Mouse (Mus musculus): Measurements from ENCODE around the gene Gm9945. TPM values are rescaled to one million over a fixed set of nuclear protein-coding genes. Genes with fewer than 3 reads are reported as not detected.

Gm9945 gene
- polyA plus RNA-seq, 1 experiment from 2014 or later, result not detected

DNA sequence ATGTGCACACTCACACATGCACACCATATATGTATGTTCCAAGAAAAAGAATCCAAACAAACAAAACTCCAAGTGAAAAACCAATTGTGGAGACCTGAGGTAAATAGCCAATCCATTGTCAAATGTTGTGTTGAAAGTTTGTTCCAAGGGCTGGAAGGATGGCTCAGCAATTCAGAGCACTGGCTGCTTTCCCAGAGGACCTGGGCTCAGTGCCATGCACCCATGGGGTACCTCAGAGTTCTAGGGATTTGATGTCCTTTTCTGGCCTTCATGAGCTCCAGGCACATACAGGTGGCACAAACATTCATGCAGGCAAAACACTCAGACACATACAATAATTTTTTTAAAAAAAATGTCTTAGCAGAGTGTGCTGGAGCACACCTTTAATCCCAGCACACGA is 31.4 kb upstream of the Gm9945 start:
- Histone ChIP-seq H3K4me2 (replicated peaks) (no peak overlapping the region), H3K4me1 (replicated peaks) (peaks cover 11% of the 10 kb centered on the region; the same call in 1 of the 2 replicates), H3K27me3 (replicated peaks) (no peaks in the 10 kb centered on the region), H3K4me3 (replicated peaks) (no peak overlapping the region), H3K36me3 (no peaks in the 10 kb centered on the region), H3K9ac (no peak overlapping the region), H3K27ac (no peak overlapping the region), H3K9me3 (no peaks in the 10 kb centered on the region)
- ATAC-seq, result no peak
- 81% methylated on average over 1 of the region's 1 CpGs for WGBS

DNA sequence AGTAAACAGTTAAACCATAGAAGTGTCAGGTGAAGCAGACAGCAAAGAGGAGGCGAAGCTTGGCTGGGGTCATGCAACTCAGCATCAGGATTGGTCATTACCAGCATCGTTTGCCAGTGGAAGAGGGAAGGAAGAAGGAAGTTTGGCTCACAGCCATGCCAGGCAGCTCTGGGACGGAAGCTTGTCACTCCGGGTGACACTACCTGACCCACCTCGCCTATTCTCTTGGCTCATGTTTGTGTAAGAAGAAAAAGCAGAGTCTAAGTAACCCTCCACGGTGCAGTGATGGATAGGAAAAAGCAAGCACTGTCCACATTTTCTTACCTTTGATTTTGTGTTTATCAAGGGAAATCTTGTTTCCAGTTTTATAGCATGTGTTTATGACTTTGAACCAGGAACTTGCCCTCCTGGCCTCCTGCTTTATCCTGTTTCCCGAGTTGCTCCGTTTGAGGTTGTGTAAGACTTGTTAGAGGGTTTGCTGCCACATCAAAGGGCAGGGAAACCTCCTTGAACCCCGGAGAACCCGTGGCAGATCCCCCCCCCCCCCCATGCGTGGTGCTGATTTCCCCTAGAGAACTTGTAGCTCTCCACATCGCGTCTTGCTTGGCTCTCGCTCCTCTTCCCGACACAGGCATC is 29.8 kb upstream of the Gm9945 start:
- no peaks in the 10 kb centered on the region for H3K27me3 ChIP-seq (replicated peaks)
- H3K27ac ChIP-seq, result peak overlapping the region; percentile 67; the same call in 1 of the 2 replicates
- no peak overlapping the region for H3K4me3 ChIP-seq (replicated peaks)
- ATAC-seq, result peak; percentile 79
- no peaks in the 10 kb centered on the region for H3K36me3 ChIP-seq
- WGBS, result 30% methylated on average over 15 of the region's 15 CpGs
- peaks cover 11% of the 10 kb centered on the region; the same call in 1 of the 2 replicates for H3K4me1 ChIP-seq (replicated peaks)
- 0 out of 2 replicates have a peak overlapping the region, but pooled peaks have one; percentile 17 for H3K4me2 ChIP-seq (replicated peaks)
- no peak overlapping the region for H3K9ac ChIP-seq
- no peaks in the 10 kb centered on the region for H3K9me3 ChIP-seq

DNA sequence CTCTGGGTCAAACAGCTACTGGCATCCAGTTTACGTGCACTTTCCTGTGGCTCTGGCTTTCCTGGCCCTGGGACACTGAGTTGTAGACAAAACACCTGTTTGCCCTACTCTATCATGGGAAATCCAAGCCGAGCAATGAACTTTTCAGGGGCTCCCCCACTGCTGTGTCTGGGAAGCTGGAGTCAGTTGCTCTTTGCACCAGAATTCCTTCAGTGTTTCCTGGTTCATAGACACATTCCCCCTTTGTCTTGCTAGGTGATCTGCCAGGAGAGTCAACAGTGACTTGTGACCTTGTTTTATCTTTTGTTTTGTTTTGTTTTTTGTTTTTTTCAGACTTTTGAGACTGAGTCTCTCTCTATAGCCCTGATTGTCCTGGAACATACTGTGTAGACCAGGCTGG is 28.6 kb upstream of the Gm9945 start:
- Histone ChIP-seq H3K27me3 (replicated peaks) (no peaks in the 10 kb centered on the region), H3K9me3 (no peaks in the 10 kb centered on the region), H3K9ac (no peak overlapping the region), H3K36me3 (no peaks in the 10 kb centered on the region), H3K27ac (peak overlapping the region; percentile 67; the same call in 1 of the 2 replicates), H3K4me1 (replicated peaks) (peaks cover 12% of the 10 kb centered on the region), H3K4me3 (replicated peaks) (no peak overlapping the region), H3K4me2 (replicated peaks) (no peak overlapping the region)
- peak; percentile 46; the same call in 1 of the 2 replicates for ATAC-seq
- WGBS, result 35% methylated on average over 2 of the region's 2 CpGs

DNA sequence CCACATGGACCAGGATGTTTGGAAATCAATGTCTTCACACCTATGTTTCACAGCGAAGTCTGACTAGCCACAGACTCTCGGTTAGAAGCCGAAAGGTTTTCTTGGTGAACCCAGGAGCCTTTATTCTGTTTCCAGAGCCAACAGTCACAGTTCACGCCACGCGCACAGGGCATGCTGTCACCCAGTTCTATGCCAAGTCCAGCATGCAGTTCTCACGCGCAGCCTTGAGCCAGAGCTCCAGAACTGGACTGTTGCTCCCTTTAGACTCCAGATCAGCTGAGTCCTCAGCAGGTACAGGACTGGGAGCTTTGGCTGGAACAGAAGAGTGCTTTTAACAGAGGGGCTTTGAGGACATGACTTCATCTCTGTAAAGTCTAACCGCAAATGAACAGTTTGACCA is 27.6 kb upstream of the Gm9945 start:
- 97% methylated on average over 9 of the region's 9 CpGs for WGBS
- ATAC-seq, result no peak
- no peaks in the 10 kb centered on the region for H3K9me3 ChIP-seq
- no peak overlapping the region for H3K9ac ChIP-seq
- H3K4me1 ChIP-seq (replicated peaks), result peaks cover 18% of the 10 kb centered on the region
- no peaks in the 10 kb centered on the region for H3K36me3 ChIP-seq
- H3K4me2 ChIP-seq (replicated peaks), result no peak overlapping the region
- H3K4me3 ChIP-seq (replicated peaks), result no peak overlapping the region
- no peaks in the 10 kb centered on the region for H3K27me3 ChIP-seq (replicated peaks)
- H3K27ac ChIP-seq, result no peak overlapping the region

DNA sequence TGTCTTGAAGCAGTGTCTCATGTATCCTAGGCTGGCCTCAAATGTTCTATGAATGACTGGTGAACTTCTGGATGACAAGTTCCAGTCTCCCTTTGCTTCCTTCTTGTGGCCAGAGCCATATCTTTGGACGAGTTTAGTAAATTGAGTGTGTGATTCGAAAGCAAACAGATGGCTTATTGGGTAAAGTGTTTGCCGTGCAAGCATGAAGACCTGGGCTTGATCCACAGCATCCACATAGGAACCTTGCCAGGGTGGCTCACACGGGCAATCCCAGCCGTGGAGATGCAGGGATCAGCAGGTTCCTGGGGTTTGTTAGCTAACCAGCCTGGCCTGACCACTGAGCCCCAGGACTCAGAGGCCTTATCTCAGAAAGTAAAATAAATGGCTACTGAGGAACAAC is 26.9 kb upstream of the Gm9945 start:
- Histone ChIP-seq H3K27me3 (replicated peaks) (0 out of 2 replicates have a peak, but pooled peaks cover 2% of the 10 kb centered on the region), H3K9me3 (no peaks in the 10 kb centered on the region), H3K9ac (no peak overlapping the region), H3K36me3 (no peaks in the 10 kb centered on the region), H3K4me3 (replicated peaks) (no peak overlapping the region), H3K4me1 (replicated peaks) (peaks cover 21% of the 10 kb centered on the region), H3K27ac (no peak overlapping the region), H3K4me2 (replicated peaks) (no peak overlapping the region)
- 79% methylated on average over 5 of the region's 5 CpGs for WGBS
- no peak for ATAC-seq

DNA sequence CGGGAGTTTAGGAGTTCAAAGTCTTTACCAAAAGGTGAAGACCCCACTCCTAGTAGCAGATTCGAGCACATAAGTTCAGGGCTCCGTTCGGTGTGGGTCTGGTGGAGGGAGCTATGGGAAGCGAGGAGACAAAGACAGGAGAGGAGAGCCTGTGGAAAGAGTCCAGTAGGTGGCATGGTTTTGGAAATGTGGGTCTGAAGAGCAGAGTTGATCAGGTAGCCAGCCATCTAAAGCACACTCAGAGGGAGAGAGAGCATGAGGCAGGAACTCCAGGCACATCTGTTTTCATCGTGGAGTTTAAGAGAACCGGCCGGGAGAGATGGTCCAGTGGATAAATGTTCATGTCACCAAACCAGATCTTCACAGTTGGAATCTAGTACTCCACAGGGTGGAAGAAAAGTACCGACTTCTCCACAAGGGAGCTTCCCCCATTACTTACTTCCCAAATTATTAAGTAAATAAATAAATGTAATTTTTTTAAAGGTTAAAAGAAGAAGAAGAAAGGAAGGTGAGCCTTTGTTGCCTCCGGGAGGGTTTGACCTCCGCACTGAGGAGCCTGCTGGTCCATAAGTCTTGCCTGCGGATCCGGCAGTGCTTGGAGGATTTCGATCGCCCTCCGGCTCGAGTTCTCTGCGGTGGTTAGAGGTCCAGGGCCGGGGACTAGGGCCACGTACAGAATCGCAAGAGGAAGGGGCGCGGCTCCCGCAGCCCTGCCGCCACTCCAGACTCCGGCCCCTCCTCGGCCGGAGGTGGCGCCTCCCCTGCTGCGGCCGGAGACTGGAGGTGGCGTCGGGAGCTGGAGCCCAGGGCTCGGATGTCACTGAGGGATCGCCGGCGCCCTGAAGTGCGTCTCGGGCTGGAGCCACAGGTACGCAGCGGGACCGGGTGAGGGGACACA is 23.2 kb upstream of the Gm9945 start, which contains the start of the genes Gm10447 and Shroom1:
Gene Gm10447 (minus strand): TSS at position 637 of the 898 bp plus-strand sequence.
Gene Shroom1 (plus strand): TSS at position 732 of the 898 bp plus-strand sequence.
- H3K27ac ChIP-seq, result no peak within 1 kb of the TSS
- peaks cover 9% of the 10 kb centered on the region for H3K27me3 ChIP-seq (replicated peaks)
- WGBS, result 5% methylated on average over 41 of the region's 42 CpGs
- H3K9me3 ChIP-seq, result no peaks in the 10 kb centered on the region
- H3K9ac ChIP-seq, result peak within 1 kb of the TSS; percentile 55
- H3K36me3 ChIP-seq, result no peaks in the 10 kb centered on the region
- peak within 1 kb of the TSS; percentile 86 for H3K4me2 ChIP-seq (replicated peaks)
- peaks cover 10% of the 10 kb centered on the region; the same call in 1 of the 2 replicates for H3K4me1 ChIP-seq (replicated peaks)
- H3K4me3 ChIP-seq (replicated peaks), result peak within 1 kb of the TSS; percentile 48
- peak; percentile 86 for ATAC-seq

DNA sequence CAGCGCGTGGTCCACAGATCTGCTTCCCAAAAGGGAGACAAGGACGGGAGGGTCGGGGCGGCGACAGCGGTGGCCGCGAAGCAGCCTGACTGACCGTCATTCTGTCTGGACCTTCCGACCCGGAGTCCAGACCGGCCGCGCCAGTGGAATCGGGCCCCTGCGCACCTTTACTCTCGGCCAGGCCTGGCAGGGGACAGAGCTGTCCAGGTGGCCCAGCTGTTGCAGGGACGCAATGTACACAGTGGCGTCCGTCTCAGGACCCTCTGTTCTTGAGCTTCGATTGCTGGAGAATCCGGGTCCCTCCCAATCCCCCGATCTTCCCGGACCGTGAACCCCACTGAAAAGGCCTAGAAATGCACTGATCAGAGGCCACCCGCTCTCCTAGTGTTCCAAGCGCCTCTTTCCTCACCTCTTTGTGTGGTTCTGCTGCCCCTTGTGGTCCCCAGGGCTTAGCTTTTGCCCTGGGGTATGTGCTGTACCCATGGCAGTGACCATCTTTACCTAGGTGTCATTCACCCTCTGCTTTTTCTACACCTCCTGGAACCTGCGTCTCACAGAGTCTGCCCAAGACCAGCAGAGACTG is 22.5 kb upstream of the Gm9945 start:
- no peaks in the 10 kb centered on the region for H3K9me3 ChIP-seq
- ATAC-seq, result peak; percentile 52
- H3K4me1 ChIP-seq (replicated peaks), result peaks cover 10% of the 10 kb centered on the region; the same call in 1 of the 2 replicates
- no peak overlapping the region for H3K27ac ChIP-seq
- WGBS, result 9% methylated on average over 29 of the region's 29 CpGs
- H3K4me3 ChIP-seq (replicated peaks), result peak overlapping the region; percentile 48
- H3K9ac ChIP-seq, result peak overlapping the region; percentile 55
- H3K36me3 ChIP-seq, result no peaks in the 10 kb centered on the region
- peaks cover 16% of the 10 kb centered on the region for H3K27me3 ChIP-seq (replicated peaks)
- peak overlapping the region; percentile 86 for H3K4me2 ChIP-seq (replicated peaks)

DNA sequence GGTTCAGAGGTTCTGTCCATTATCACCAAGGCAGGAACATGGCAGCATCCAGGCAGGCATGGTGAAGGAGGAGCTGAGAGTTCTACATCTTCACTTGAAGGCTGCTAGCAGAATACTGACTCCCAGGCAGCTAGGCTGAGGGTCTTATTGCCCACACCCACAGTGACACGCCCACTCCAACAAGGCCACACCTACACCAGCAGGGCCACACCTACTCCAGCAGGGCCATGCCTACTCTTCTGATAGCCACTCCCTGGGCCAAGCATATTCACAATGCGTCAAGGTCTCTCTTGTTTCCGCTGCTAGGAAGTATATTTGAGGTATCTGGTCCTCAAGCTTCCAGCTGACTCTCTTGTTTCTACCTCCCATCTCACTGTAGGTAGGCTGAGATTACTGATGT is 21.0 kb upstream of the Gm9945 start:
- H3K4me1 ChIP-seq (replicated peaks), result peaks cover 20% of the 10 kb centered on the region
- no peak overlapping the region for H3K4me3 ChIP-seq (replicated peaks)
- H3K9me3 ChIP-seq, result no peaks in the 10 kb centered on the region
- H3K4me2 ChIP-seq (replicated peaks), result no peak overlapping the region
- ATAC-seq, result no peak
- no peaks in the 10 kb centered on the region for H3K36me3 ChIP-seq
- no peak overlapping the region for H3K27ac ChIP-seq
- H3K9ac ChIP-seq, result no peak overlapping the region
- 68% methylated on average over 3 of the region's 3 CpGs for WGBS
- H3K27me3 ChIP-seq (replicated peaks), result peaks cover 31% of the 10 kb centered on the region

DNA sequence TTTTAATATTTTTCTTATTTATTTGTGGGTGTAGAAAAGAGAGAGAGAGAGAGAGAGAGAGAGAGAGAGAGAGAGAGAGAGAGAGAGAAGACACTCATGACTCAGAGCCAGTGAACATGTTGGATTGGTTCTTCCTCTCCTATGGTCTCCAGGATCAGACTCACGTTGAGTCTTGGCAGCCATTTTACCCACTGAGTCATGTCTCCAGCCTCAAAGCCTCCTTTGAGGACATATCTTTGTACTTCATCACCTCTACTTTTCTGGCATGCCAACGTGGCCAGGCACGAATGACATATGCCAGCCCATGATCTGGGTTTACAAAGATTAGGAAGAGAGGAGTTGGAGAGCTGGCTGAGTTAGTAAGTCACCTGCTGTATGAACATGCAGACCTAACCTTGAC is 19.8 kb upstream of the Gm9945 start:
- no peaks in the 10 kb centered on the region for H3K36me3 ChIP-seq
- peaks cover 21% of the 10 kb centered on the region for H3K4me1 ChIP-seq (replicated peaks)
- H3K4me3 ChIP-seq (replicated peaks), result no peak overlapping the region
- H3K27ac ChIP-seq, result no peak overlapping the region
- no peak for ATAC-seq
- no peak overlapping the region for H3K4me2 ChIP-seq (replicated peaks)
- H3K27me3 ChIP-seq (replicated peaks), result peaks cover 41% of the 10 kb centered on the region
- no peak overlapping the region for H3K9ac ChIP-seq
- no peaks in the 10 kb centered on the region for H3K9me3 ChIP-seq
- WGBS, result 83% methylated on average over 3 of the region's 3 CpGs

DNA sequence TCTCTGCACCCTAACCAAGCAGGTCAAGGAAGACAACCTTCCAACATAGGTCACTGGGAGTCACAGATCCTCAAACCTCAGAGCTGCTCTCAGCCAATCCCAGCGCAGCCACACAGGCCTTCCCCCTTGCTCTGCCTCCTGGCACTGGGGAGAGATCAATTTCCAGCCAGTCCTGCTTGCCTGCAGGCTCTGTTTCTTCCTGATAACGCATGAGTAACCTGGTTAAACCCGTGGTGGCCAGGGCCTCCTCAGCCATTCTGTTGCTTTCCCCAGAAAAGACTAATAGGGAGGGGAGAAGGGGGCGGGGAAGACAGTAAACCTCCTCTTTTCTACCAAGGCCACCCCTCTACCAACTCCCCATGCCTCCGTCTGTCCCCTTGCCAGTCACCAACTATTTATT is 18.2 kb upstream of the Gm9945 start:
- H3K27me3 ChIP-seq (replicated peaks), result peaks cover 56% of the 10 kb centered on the region

DNA sequence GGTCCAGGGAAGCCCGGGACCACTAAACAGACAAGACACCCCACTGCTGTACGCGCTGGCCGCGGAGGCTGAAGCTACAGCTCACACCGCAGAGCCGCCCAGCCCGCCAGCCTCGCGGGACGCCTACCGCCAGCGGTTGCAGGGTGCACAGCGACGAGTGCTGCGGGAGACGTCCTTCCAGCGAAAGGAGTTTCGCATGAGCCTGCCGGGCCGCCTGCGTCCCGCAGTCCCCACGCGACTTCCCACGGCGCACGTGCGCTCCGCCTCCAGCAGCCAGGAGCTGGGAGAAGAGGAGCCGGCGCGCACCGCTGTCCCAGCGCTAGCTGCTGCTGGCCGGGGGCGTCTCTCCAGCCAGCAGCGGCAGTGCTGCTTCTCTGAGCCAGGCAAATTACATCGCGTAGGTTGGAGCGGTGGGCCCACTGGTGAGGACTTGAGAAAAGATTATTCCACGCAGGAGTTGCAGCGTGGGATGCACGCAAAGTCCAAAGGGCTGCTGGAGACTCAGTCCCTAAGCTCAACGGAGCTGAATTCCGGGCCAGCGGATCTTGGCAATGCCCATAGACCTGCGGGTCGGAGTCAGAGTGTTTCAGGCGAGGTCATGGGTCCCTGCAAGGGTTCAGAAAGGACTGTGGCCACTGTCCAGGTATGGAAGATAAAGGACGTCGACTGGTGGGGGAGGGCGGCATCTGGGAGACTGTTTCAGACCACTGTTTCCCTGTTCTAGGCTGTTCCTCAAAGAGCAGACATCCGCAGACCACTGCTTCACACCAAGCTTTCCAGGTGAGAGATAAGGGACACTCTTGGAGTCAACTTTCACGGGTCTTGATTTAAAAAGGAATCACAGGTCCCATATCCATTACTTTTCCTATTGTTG is 16.2 kb upstream of the Gm9945 start:
- peaks cover 15% of the 10 kb centered on the region for H3K4me1 ChIP-seq (replicated peaks)
- H3K9me3 ChIP-seq, result no peaks in the 10 kb centered on the region
- H3K27me3 ChIP-seq (replicated peaks), result peaks cover 58% of the 10 kb centered on the region
- no peaks in the 10 kb centered on the region for H3K36me3 ChIP-seq
- H3K4me2 ChIP-seq (replicated peaks), result peak overlapping the region; percentile 97
- H3K4me3 ChIP-seq (replicated peaks), result peak overlapping the region; percentile 48
- ATAC-seq, result peak; percentile 20; the same call in 1 of the 2 replicates
- peak overlapping the region; percentile 46; the same call in 1 of the 2 replicates for H3K9ac ChIP-seq
- 7% methylated on average over 55 of the region's 55 CpGs for WGBS
- no peak overlapping the region for H3K27ac ChIP-seq

More for the DNA sequence above, 18.2 kb upstream of the Gm9945 start:
- 30% methylated on average over 5 of the region's 5 CpGs for WGBS
- ATAC-seq, result no peak
- H3K4me2 ChIP-seq (replicated peaks), result no peak overlapping the region
- H3K9ac ChIP-seq, result no peak overlapping the region
- no peaks in the 10 kb centered on the region for H3K36me3 ChIP-seq
- H3K4me1 ChIP-seq (replicated peaks), result peaks cover 18% of the 10 kb centered on the region
- no peak overlapping the region for H3K4me3 ChIP-seq (replicated peaks)
- H3K27ac ChIP-seq, result no peak overlapping the region
- no peaks in the 10 kb centered on the region for H3K9me3 ChIP-seq
